Mouse (Mus musculus): ENCODE results near the gene Ankef1.

- TF ChIP-seq GATA1 (IDR thresholded peaks at IDR 0.05; ENCODE audit: borderline replicate concordance, low read length) (no peak), FLI1 (IDR thresholded peaks at IDR 0.05; ENCODE audit: low read length) (no peak)
Measured at GRCm38 (mm10) chr2:136511073-136511472, 9.4 kb downstream of the Ankef1 start.

Measured in megakaryocyte, embryonic 14.5 days (primary cell).